Mouse (Mus musculus) heart, postnatal 0 days (tissue): ENCODE results near the gene Aire. TPM values are rescaled to one million over a fixed set of nuclear protein-coding genes. Genes with fewer than 3 reads are reported as not detected.

Source experiments
- ATAC-seq: fragments of 200-750 bp; cut with Nextera tagmentation; 2 replicates; pipeline ENCODE4 v1.8.0; 2017; ENCODE audit warnings: low read depth, moderate number of reproducible peaks, moderate library complexity; ENCODE audit not compliant: insufficient read depth
- DNase-seq: peaks from one replicate; pipeline ENCODE4 v3.0.0-alpha.2; 2016; ENCODE audit warnings: low spot score
- H3K27ac ChIP-seq: fragments of 300-500 bp; sonication (generic); 2 replicates; pipeline ENCODE4 v1.5.1; 2014; ENCODE audit warnings: low read depth, mild to moderate bottlenecking
- H3K27me3 ChIP-seq: fragments of 300-500 bp; sonication (generic); 2 replicates; pipeline ENCODE4 v1.6.1; 2014; ENCODE audit warnings: low read length, mixed read lengths; ENCODE audit not compliant: control insufficient read depth, insufficient read depth
- H3K36me3 ChIP-seq: fragments of 300-500 bp; sonication (generic); replicated peaks from 2 replicates; pipeline ENCODE4 v1.6.1; 2014; ENCODE audit warnings: low read length, mixed read lengths; ENCODE audit not compliant: control insufficient read depth, insufficient read depth
- H3K4me1 ChIP-seq: fragments of 300-500 bp; sonication (generic); 2 replicates; pipeline ENCODE4 v1.6.1; 2014; ENCODE audit warnings: antibody characterized with exemption; ENCODE audit not compliant: control insufficient read depth, insufficient read depth
- H3K4me2 ChIP-seq: fragments of 300-500 bp; sonication (generic); 2 replicates; pipeline ENCODE4 v1.6.1; 2014; ENCODE audit warnings: low read depth, mild to moderate bottlenecking, low read length, moderate library complexity
- H3K4me3 ChIP-seq: fragments of 300-500 bp; sonication (generic); 2 replicates; pipeline ENCODE4 v1.5.1; 2014; ENCODE audit warnings: low read depth, low read length
- H3K9ac ChIP-seq: fragments of 300-500 bp; sonication (generic); replicated peaks from 2 replicates; pipeline ENCODE4 v1.6.1; 2014; ENCODE audit warnings: low read depth, low read length, mixed read lengths
- H3K9me3 ChIP-seq: fragments of 300-500 bp; sonication (generic); replicated peaks from 2 replicates; pipeline ENCODE4 v1.6.1; 2016; ENCODE audit warnings: low read length; ENCODE audit not compliant: control insufficient read depth
- CTCF ChIP-seq: IDR thresholded peaks from 2 replicates; pipeline ENCODE4 v1.5.1; 2016; ENCODE audit warnings: antibody characterized with exemption, control low read depth, low read depth
- EP300 ChIP-seq: IDR thresholded peaks from 2 replicates; pipeline ENCODE4 v1.6.1; 2016; ENCODE audit warnings: antibody characterized with exemption, low read depth
- WGBS: fragments of 180-500 bp; shearing (Covaris S2); extraction: QIAGEN DNeasy Blood & Tissue Kit; methylation state at CpG from one replicate; pipeline ENCODE4 v1.1.7; 2014; 5-methylcytosine and 5-hydroxymethylcytosine counted together
- polyA plus RNA-seq: library from polyadenylated mRNA; unstranded; fragments of >200 nt; fragmentation: Nextera tagmentation; extraction: Ambion mirVana; gene quantifications from 2 replicates; pipeline ENCODE4 v1.2.1, GENCODE M21; 2015
- total RNA-seq: library from RNA; depleted of rRNA; stranded (reverse); fragments of >200 nt; gene quantifications from 2 replicates; pipeline ENCODE4 v1.2.3, GENCODE M21; 2014; ENCODE audit warnings: low replicate concordance

Gene Aire
- total and polyA plus RNA-seq, 2 experiments from 2014 or later, result not detected

DNA sequence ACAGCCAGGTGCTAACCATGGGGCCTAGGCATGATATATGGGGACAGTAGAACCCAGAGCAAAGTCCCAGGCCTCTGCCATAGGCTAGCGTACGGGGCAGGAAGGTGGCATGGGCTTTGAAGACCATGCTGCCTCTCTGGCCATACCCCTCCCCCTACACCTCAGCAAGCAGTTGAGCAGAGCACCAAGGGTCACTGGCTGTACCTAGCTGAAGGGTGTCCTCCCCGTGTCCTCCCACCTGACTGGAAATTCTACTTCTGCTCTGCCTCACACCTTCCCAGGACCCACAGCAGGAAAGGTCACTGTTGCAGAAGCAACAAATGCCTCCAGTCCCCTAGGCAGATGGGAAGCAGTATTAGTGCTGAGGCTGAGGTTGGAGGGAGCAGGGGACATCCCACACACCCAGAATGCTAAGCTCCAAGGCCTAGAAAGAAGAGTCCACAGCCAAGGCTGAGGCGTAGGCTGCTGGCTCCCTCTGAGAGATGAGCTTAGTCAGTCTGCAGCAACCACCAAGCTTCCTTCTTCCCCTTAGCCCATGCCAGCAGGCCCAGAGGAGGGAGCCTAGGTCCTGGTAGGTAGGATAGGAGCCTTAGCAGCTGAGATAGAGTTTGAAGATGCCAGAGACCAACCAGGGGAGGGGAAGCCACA lies 37.5 kb downstream of the Aire start:
- no peaks in the 10 kb centered on the region for H3K27me3 ChIP-seq
- no peak overlapping the region for H3K4me2 ChIP-seq
- 82% methylated on average over 4 of the region's 4 CpGs for WGBS
- DNase-seq (no peak), ATAC-seq (no peak)
- H3K4me3 ChIP-seq, result no peak overlapping the region
- H3K9ac ChIP-seq, result no peak overlapping the region
- H3K27ac ChIP-seq, result no peak overlapping the region
- TF ChIP-seq CTCF, result no peak
- no peak for TF ChIP-seq EP300
- no peaks in the 10 kb centered on the region for H3K9me3 ChIP-seq
- peaks cover 26% of the 10 kb centered on the region for H3K4me1 ChIP-seq
- H3K36me3 ChIP-seq, result peaks cover 33% of the 10 kb centered on the region

DNA sequence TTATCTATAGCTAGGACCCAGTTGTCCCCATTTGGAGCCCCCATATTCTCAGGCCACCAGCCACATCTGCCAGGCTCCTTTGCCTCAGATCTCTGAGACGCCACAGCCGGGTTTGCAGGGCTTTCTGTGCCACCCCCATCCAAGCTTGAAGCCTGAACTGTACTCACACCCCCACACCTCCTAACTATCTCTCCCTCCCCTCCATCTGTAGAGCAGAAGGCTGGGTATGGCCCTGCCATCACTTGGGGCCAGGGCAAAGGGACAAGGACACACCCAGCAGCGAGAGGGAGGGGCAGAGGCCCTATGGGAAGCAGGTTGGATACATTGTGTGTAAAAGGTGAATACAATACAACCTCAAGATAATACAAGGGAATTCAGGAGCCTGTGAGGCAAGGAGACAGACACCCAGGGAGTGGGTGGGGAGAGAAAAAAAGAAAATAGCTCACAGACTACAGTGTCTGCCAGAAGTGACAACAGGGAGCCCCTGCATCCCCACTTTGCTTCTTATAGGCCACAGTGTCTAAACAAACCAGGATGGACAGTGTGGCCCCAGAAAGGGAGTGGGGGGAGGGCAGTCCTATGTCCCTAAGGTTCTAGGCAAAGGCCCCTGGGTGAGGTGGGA lies 38.8 kb downstream of the Aire start:
- Histone ChIP-seq H3K36me3 (peaks cover 45% of the 10 kb centered on the region), H3K4me1 (peaks cover 26% of the 10 kb centered on the region), H3K4me2 (no peak overlapping the region), H3K27ac (no peak overlapping the region), H3K9me3 (no peaks in the 10 kb centered on the region), H3K4me3 (no peak overlapping the region), H3K9ac (no peak overlapping the region), H3K27me3 (no peaks in the 10 kb centered on the region)
- ATAC-seq, result no peak
- WGBS, result 85% methylated on average over 3 of the region's 3 CpGs
- TF ChIP-seq CTCF, result no peak
- no peak for TF ChIP-seq EP300
- DNase-seq, result no peak

DNA sequence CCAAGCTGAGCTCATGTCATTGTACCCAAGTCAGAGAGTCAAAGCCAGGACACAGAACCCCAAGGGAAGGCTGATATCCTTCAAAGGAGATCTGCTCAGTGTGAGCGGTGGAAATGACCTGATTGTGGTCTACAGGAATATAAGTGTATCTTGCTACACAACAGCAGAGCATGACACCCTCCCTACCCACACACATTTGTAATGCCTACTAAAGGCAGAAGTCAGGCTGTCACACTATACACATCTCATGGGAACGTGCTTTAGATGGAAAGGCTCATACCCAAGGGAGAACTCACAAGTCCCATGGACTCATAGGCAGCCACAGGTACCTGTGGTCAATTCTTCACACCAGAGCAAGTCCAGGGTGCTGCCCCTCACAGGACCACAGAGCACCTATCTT lies 41.1 kb downstream of the Aire start:
- H3K4me1 ChIP-seq, result peaks cover 9% of the 10 kb centered on the region
- ATAC-seq (no peak), DNase-seq (no peak)
- no peak overlapping the region for H3K4me2 ChIP-seq
- H3K27ac ChIP-seq, result no peak overlapping the region
- H3K36me3 ChIP-seq, result peaks cover 68% of the 10 kb centered on the region
- H3K4me3 ChIP-seq, result no peak overlapping the region
- no peaks in the 10 kb centered on the region for H3K27me3 ChIP-seq
- no peak overlapping the region for H3K9ac ChIP-seq
- TF ChIP-seq CTCF (no peak), EP300 (no peak)
- no peaks in the 10 kb centered on the region for H3K9me3 ChIP-seq
- WGBS, result 77% methylated on average over 2 of the region's 2 CpGs

DNA sequence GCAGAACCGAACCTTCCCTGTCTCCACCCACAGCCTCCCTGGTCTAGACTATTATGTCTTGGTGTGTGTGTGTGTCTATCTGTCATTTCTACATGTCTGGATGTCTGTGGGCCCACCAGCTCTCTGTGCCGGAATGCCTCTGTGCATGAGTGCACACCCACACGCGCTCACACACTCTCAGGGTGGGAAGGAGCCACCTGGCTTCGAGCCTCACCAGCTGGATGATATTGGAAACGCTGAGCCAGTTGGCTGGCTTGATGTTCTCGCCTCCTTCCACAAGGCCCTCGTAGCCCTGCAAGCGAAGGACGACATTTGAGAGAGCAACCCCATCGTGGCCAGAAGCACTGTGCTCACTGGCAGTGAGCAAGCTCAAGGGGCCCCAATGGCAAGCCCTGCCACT lies 41.6 kb downstream of the Aire start:
- Histone ChIP-seq H3K4me3 (no peak overlapping the region), H3K27ac (no peak overlapping the region), H3K27me3 (no peaks in the 10 kb centered on the region), H3K9me3 (no peaks in the 10 kb centered on the region), H3K36me3 (peaks cover 71% of the 10 kb centered on the region), H3K4me2 (no peak overlapping the region), H3K4me1 (peaks cover 4% of the 10 kb centered on the region), H3K9ac (no peak overlapping the region)
- DNase-seq (no peak), ATAC-seq (no peak)
- 80% methylated on average over 11 of the region's 11 CpGs for WGBS
- TF ChIP-seq EP300 (no peak), CTCF (no peak)

DNA sequence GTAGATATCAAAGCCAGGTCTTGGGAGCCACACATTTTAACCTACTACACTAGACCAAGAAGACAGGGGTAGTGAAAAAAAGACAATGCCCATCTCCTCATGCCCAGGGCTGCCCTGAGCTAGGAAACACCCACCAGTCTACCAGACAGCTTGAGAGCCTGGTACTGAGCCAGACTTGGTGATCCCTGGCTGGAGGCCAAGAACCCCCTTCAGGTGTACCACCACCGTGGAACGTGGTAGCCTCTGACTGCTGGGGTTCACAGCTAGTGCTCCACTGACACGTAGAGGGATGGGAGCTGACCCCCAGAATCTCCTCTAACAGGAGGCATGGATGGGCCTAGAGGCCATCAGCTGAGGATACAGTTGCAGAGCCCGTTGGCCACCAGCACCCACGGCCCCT lies 43.2 kb downstream of the Aire start:
- 89% methylated on average over 5 of the region's 5 CpGs for WGBS
- no peak for DNase-seq
- no peaks in the 10 kb centered on the region for H3K4me1 ChIP-seq
- no peak overlapping the region for H3K4me2 ChIP-seq
- no peak overlapping the region for H3K27ac ChIP-seq
- TF ChIP-seq EP300, result no peak
- TF ChIP-seq CTCF, result no peak
- no peaks in the 10 kb centered on the region for H3K27me3 ChIP-seq
- peaks cover 82% of the 10 kb centered on the region for H3K36me3 ChIP-seq
- ATAC-seq, result no peak
- H3K9me3 ChIP-seq, result no peaks in the 10 kb centered on the region
- H3K4me3 ChIP-seq, result no peak overlapping the region
- H3K9ac ChIP-seq, result no peak overlapping the region

DNA sequence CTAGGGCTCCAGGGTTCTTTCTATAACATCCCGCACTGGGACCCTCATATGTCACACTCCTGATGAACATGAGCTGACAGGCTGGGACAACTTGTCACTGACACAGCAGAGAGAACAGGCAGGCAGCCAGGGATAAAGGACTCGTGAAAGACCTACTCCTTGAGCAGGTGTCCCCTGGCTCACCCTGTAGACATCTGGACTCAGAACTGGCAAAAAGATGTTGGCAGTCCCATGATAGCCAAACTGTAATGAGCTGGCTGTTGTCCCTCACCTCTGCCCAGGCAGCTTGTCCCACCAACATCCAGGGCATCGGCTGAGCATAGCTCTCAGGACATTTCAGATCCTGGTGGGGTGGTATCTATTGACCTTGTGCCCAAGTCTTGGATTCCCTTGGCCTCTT lies 47.8 kb downstream of the Aire start:
- ATAC-seq, result no peak
- H3K36me3 ChIP-seq, result peaks cover 91% of the 10 kb centered on the region

More for the DNA sequence above, 47.8 kb downstream of the Aire start:
- WGBS, result 60% methylated on average over 3 of the region's 3 CpGs
- H3K27me3 ChIP-seq, result no peaks in the 10 kb centered on the region
- H3K9me3 ChIP-seq, result no peaks in the 10 kb centered on the region
- no peak overlapping the region for H3K4me3 ChIP-seq
- no peak overlapping the region for H3K9ac ChIP-seq
- no peak for DNase-seq
- H3K27ac ChIP-seq, result no peak overlapping the region
- H3K4me2 ChIP-seq, result no peak overlapping the region
- no peaks in the 10 kb centered on the region for H3K4me1 ChIP-seq
- no peak for TF ChIP-seq CTCF
- no peak for TF ChIP-seq EP300
